Mouse (Mus musculus): ENCODE data around the gene Bckdhb. TPM values are rescaled to one million over a fixed set of nuclear protein-coding genes. Genes with fewer than 3 reads are reported as not detected.

Gene Bckdhb
- polyA plus RNA-seq, 1 experiment from 2014 or later: 32.0 TPM

DNA sequence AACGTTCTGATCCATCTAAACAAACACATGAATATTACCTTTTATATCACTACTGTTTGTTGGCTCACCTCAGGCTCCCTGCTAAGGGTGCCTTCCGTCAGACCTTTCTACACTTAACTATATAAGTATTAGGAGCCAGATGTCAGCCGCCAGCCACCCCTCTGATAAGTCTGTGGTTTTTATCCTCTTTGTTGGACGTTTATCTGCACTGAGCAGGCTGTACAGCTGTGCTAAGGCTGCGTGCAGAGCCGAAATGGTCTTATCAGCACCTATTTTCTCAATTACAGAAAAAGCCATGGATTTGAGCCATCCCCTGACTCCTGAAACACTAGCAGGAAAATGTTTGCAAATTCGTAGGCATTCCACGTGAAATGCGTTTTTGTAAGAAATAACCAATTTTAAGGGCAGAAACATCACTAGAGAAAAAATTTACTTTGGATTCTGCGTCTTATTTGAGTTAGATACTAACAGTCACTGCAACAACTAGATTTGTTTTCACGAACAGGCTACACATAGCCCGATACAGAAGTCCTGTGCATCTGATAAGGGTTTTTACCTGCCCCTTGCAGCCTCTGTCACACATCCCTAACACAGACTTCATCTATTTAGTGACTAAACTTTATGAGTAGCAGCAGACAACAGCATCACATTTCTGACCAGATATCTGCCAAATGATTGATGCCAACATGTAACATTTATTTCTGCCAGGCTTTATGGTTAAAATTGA, 188.1 kb downstream of the Bckdhb start:
- Histone ChIP-seq H3K4me2 (ENCODE audit: low read length) (no peak overlapping the region), H3K27ac (ENCODE audit: low read length) (0 out of 2 replicates have a peak overlapping the region, but pooled peaks have one; percentile 20), H3K9me3 (replicated peaks; ENCODE audit: control insufficient read depth, low read length, poor library complexity, severe bottlenecking) (no peaks in the 10 kb centered on the region), H3K36me3 (ENCODE audit: control insufficient read depth, insufficient read depth, low read length) (no peaks in the 10 kb centered on the region), H3K9ac (ENCODE audit: low read depth, low read length) (no peak overlapping the region), H3K4me3 (ENCODE audit: low read depth, low read length) (no peak overlapping the region), H3K4me1 (ENCODE audit: control insufficient read depth, insufficient read depth, low read length) (peaks cover 23% of the 10 kb centered on the region), H3K27me3 (ENCODE audit: control insufficient read depth, insufficient read depth, low read depth, low read length) (no peaks in the 10 kb centered on the region)
- ATAC-seq: peak; percentile 69
- 64% methylated on average over 12 of the region's 12 CpGs for WGBS

DNA sequence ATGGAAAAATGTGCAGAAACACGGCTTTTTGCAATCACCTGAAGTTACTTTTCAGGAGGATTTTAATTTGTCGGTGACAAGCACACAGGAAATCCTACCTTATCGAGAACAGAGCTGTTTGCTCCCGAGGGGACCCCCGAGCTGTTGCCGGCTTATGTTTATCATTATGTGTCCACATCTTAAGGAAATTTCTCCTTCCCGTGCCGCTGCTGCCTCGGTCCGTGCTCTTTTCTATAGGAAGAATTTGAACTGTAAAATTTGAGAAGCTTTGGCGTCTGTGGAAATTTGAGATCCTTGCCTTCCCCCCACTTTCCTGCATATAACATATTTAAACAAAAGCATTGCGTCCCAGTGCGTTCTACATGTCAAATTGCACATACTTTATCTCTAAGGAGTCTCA, 189.3 kb downstream of the Bckdhb start:
- ATAC-seq: no peak
- H3K27ac ChIP-seq (ENCODE audit: low read length): no peak overlapping the region
- no peak overlapping the region for H3K9ac ChIP-seq (ENCODE audit: low read depth, low read length)
- H3K4me1 ChIP-seq (ENCODE audit: control insufficient read depth, insufficient read depth, low read length): peaks cover 23% of the 10 kb centered on the region
- no peaks in the 10 kb centered on the region for H3K9me3 ChIP-seq (replicated peaks; ENCODE audit: control insufficient read depth, low read length, poor library complexity, severe bottlenecking)
- H3K27me3 ChIP-seq (ENCODE audit: control insufficient read depth, insufficient read depth, low read depth, low read length): no peaks in the 10 kb centered on the region
- WGBS: 70% methylated on average over 13 of the region's 13 CpGs
- no peaks in the 10 kb centered on the region for H3K36me3 ChIP-seq (ENCODE audit: control insufficient read depth, insufficient read depth, low read length)
- no peak overlapping the region; the same call in 1 of the 2 replicates for H3K4me2 ChIP-seq (ENCODE audit: low read length)
- no peak overlapping the region for H3K4me3 ChIP-seq (ENCODE audit: low read depth, low read length)

DNA sequence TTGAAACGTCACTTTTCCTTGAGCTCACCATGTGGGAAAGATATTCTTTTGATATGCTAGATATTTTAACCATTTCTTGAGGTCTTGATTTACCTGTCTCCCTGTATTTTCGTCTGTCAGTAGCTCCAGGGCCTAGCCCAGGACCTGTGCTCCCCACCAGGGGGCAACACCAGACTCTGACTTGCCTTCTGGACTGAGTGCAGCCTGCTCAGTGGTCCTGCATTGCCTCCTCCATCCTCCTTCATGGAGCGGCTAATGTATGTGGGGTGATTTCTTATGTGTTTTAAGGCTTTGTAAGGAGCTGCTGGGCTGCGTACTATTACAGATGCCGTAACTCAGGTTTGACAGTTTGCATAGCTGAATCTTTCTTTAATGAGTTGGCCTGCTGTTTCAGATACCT, 192.4 kb downstream of the Bckdhb start:
- Histone ChIP-seq H3K36me3 (ENCODE audit: control insufficient read depth, insufficient read depth, low read length) (no peaks in the 10 kb centered on the region), H3K9ac (ENCODE audit: low read depth, low read length) (no peak overlapping the region), H3K27me3 (ENCODE audit: control insufficient read depth, insufficient read depth, low read depth, low read length) (no peaks in the 10 kb centered on the region), H3K27ac (ENCODE audit: low read length) (no peak overlapping the region), H3K4me1 (ENCODE audit: control insufficient read depth, insufficient read depth, low read length) (peaks cover 2% of the 10 kb centered on the region; the same call in 1 of the 2 replicates), H3K4me3 (ENCODE audit: low read depth, low read length) (no peak overlapping the region), H3K9me3 (replicated peaks; ENCODE audit: control insufficient read depth, low read length, poor library complexity, severe bottlenecking) (no peaks in the 10 kb centered on the region), H3K4me2 (ENCODE audit: low read length) (no peak overlapping the region)
- WGBS: 70% methylated on average over 5 of the region's 5 CpGs
- 0 out of 2 replicates have a peak, but pooled peaks have one; percentile 52 for ATAC-seq

DNA sequence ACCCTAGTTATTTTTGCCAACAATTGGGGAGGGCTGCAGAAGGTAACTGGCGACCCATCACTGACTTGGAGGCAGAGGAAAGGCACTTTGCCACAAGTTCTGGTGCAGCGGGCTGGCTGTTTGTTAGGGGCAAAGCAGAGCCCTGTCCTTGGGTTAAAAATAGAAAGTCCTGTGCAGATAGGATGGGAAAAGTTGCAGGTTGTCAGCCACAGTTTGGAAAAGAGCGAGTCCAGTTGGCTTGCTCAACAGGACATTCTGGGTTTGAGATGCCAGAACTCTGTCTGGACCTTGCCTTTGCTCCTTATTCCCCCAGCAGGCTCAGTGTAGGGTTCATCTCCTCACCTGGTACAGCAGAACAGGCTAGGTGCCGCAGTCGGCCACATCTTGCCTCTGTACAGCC, 200.1 kb downstream of the Bckdhb start:
- H3K9ac ChIP-seq (ENCODE audit: low read depth, low read length): no peak overlapping the region
- 97% methylated on average over 5 of the region's 5 CpGs for WGBS
- no peak overlapping the region for H3K27ac ChIP-seq (ENCODE audit: low read length)
- no peaks in the 10 kb centered on the region for H3K9me3 ChIP-seq (replicated peaks; ENCODE audit: control insufficient read depth, low read length, poor library complexity, severe bottlenecking)
- no peak overlapping the region for H3K4me2 ChIP-seq (ENCODE audit: low read length)
- H3K4me1 ChIP-seq (ENCODE audit: control insufficient read depth, insufficient read depth, low read length): no peaks in the 10 kb centered on the region
- ATAC-seq: no peak
- no peak overlapping the region for H3K4me3 ChIP-seq (ENCODE audit: low read depth, low read length)
- no peaks in the 10 kb centered on the region for H3K36me3 ChIP-seq (ENCODE audit: control insufficient read depth, insufficient read depth, low read length)
- H3K27me3 ChIP-seq (ENCODE audit: control insufficient read depth, insufficient read depth, low read depth, low read length): no peaks in the 10 kb centered on the region

DNA sequence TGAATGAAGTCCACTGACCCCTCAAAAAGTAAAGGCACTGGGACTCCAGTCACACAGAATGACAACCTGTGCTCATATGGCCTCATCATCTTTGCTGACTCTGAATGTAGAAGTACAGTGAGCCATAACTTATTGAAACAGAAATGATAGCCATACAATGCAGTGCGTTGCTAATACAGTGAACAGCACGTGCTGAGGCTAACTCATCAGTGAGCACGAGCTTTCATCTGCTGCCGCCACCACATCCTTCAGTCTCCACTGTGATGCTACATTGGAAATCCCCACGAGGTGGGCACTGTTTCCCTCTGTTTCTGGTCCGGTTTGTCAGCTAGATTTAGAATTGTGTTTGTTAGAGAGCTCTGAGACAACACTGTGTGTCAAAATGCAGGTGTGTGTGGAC, 205.4 kb downstream of the Bckdhb start:
- Histone ChIP-seq H3K9me3 (replicated peaks; ENCODE audit: control insufficient read depth, low read length, poor library complexity, severe bottlenecking) (no peaks in the 10 kb centered on the region), H3K4me1 (ENCODE audit: control insufficient read depth, insufficient read depth, low read length) (no peaks in the 10 kb centered on the region), H3K27ac (ENCODE audit: low read length) (no peak overlapping the region), H3K36me3 (ENCODE audit: control insufficient read depth, insufficient read depth, low read length) (no peaks in the 10 kb centered on the region), H3K27me3 (ENCODE audit: control insufficient read depth, insufficient read depth, low read depth, low read length) (no peaks in the 10 kb centered on the region), H3K4me3 (ENCODE audit: low read depth, low read length) (no peak overlapping the region), H3K4me2 (ENCODE audit: low read length) (no peak overlapping the region), H3K9ac (ENCODE audit: low read depth, low read length) (no peak overlapping the region)
- ATAC-seq: no peak
- 87% methylated on average over 6 of the region's 6 CpGs for WGBS

DNA sequence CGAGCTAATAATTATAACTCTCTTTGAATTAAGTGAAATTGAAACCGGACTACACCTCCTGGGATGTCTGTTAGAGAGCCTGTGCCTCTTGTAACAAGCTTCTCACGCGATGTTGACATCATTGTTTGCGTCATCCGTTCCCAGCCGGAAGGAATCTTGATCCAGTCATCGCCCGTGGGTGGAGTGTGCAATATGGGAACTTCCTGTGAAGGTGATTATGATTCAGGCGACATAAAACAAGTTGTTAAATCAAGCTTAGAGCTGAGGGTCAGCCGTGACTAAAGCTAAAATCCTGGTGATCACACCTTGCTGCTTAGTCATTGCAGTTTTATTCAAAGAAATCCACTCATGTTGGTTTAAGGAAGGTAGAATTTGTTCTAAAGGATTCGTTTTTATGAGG, 210.1 kb downstream of the Bckdhb start:
- Histone ChIP-seq H3K4me1 (ENCODE audit: control insufficient read depth, insufficient read depth, low read length) (no peaks in the 10 kb centered on the region), H3K27me3 (ENCODE audit: control insufficient read depth, insufficient read depth, low read depth, low read length) (no peaks in the 10 kb centered on the region), H3K36me3 (ENCODE audit: control insufficient read depth, insufficient read depth, low read length) (no peaks in the 10 kb centered on the region), H3K27ac (ENCODE audit: low read length) (no peak overlapping the region), H3K9me3 (replicated peaks; ENCODE audit: control insufficient read depth, low read length, poor library complexity, severe bottlenecking) (no peaks in the 10 kb centered on the region), H3K4me3 (ENCODE audit: low read depth, low read length) (no peak overlapping the region), H3K9ac (ENCODE audit: low read depth, low read length) (no peak overlapping the region), H3K4me2 (ENCODE audit: low read length) (no peak overlapping the region)
- no peak for ATAC-seq
- 91% methylated on average over 12 of the region's 12 CpGs for WGBS

DNA sequence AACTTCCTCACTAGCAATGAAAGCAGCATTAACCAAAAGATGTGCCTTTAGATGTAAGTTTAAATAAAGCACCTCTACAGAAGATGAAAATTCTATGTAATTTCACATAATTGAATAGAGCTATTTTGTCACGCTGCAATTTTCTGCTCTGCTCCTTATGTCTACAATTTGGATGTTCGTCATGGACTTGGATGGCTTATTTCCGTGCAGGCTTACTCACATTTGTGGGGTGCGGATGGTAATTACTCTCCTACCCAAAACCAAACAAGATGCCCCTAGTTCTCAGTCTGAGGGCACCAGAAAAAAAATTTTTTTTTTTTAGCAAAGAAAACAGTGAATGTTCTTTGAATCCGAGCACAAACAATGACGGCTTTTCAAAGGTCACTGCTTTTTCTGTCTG, 212.2 kb downstream of the Bckdhb start:
- no peak for ATAC-seq

DNA sequence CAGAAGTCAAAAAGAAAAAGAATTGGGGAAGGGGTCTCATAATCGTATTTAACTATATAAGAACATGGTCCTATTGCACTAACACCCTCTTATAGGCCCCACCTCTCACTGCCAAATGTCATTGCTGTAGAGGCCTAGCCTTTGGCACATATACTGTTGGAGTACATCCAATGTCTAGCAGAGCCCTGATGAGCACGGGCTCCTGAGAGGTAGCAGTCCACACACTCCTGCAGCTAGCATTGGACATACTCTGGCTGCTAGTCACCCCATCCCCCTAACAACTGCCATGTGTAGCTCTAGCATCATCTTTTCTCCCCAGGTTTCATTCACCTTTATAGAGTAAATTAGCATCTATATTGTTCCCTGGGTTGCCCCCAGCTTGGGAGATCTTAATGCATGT, 223.2 kb downstream of the Bckdhb start:
- Histone ChIP-seq H3K4me3 (ENCODE audit: low read depth, low read length) (no peak overlapping the region), H3K9ac (ENCODE audit: low read depth, low read length) (no peak overlapping the region), H3K4me2 (ENCODE audit: low read length) (no peak overlapping the region), H3K27me3 (ENCODE audit: control insufficient read depth, insufficient read depth, low read depth, low read length) (no peaks in the 10 kb centered on the region), H3K27ac (ENCODE audit: low read length) (no peak overlapping the region), H3K9me3 (replicated peaks; ENCODE audit: control insufficient read depth, low read length, poor library complexity, severe bottlenecking) (no peaks in the 10 kb centered on the region), H3K36me3 (ENCODE audit: control insufficient read depth, insufficient read depth, low read length) (no peaks in the 10 kb centered on the region), H3K4me1 (ENCODE audit: control insufficient read depth, insufficient read depth, low read length) (no peaks in the 10 kb centered on the region)
- WGBS: 76% methylated on average over 2 of the region's 2 CpGs
- ATAC-seq: no peak

More for the DNA sequence above, 212.2 kb downstream of the Bckdhb start:
- no peaks in the 10 kb centered on the region for H3K9me3 ChIP-seq (replicated peaks; ENCODE audit: control insufficient read depth, low read length, poor library complexity, severe bottlenecking)
- WGBS: 90% methylated on average over 6 of the region's 6 CpGs
- no peak overlapping the region for H3K4me2 ChIP-seq (ENCODE audit: low read length)
- H3K27ac ChIP-seq (ENCODE audit: low read length): no peak overlapping the region
- no peaks in the 10 kb centered on the region for H3K27me3 ChIP-seq (ENCODE audit: control insufficient read depth, insufficient read depth, low read depth, low read length)
- no peaks in the 10 kb centered on the region for H3K4me1 ChIP-seq (ENCODE audit: control insufficient read depth, insufficient read depth, low read length)
- no peak overlapping the region for H3K4me3 ChIP-seq (ENCODE audit: low read depth, low read length)
- H3K9ac ChIP-seq (ENCODE audit: low read depth, low read length): no peak overlapping the region
- H3K36me3 ChIP-seq (ENCODE audit: control insufficient read depth, insufficient read depth, low read length): no peaks in the 10 kb centered on the region

Data from midbrain, embryonic 16.5 days (tissue).